Mouse (Mus musculus) neutrophil, adult 59 days (primary cell): ENCODE results near the gene Pcbp3. TPM values are rescaled to one million over a fixed set of nuclear protein-coding genes. Genes with fewer than 3 reads are reported as not detected.

ENCODE experiments used
- total RNA-seq, 2 experiments: library from RNA; stranded (reverse); gene quantifications; 1 replicate in 1 of 2; 2 replicates in 1 of 2; pipeline ENCODE4 v1.2.4; 2023

The Pcbp3 gene
- 1 to 10 TPM; 2.8 to 4.1 TPM for total RNA-seq

GRCm38 (mm10) chr10:76961790-76962489 is at the start of gene Pcbp3:
Gene Pcbp3 (minus strand): TSS chr10:76961887.

GRCm38 (mm10) chr10:76725682-76726285 is 235.9 kb downstream of the Pcbp3 start, which contains the start of gene Col6a1:
Gene Col6a1 (minus strand): TSS chr10:76726168.

Other genes starting within 250 kb of the Pcbp3 start
- gene Col6a1, start 235.7 kb downstream of the Pcbp3 start, total RNA-seq = 1 to 10 TPM in 1 of 2 experiments, under 1 TPM in 1; 0.24 to 1.0 TPM
- 1 to 10 TPM; 3.8 to 4.6 TPM for gene Slc19a1, start 70.4 kb upstream of the Pcbp3 start, total RNA-seq
- gene Col18a1, start 204.7 kb upstream of the Pcbp3 start, total RNA-seq = under 1 TPM; 0.07 to 0.36 TPM